Mouse (Mus musculus): ENCODE data around the gene Gm49383. TPM values are rescaled to one million over a fixed set of nuclear protein-coding genes. Genes with fewer than 3 reads are reported as not detected.

Gene Gm49383
- polyA plus RNA-seq, 1 experiment from 2014 or later, result 44.2 TPM

GRCm38 (mm10) chr12:69214393-69214792 is 17.5 kb upstream of the Gm49383 start:
- H3K4me3 ChIP-seq, result no peak overlapping the region
- no peaks in the 10 kb centered on the region for H3K27me3 ChIP-seq (ENCODE audit: insufficient read depth, poor library complexity, severe bottlenecking)
- no peak for DNase-seq (ENCODE audit: low spot score)
- 95% methylated on average over 7 of the region's 7 CpGs for WGBS
- no peak overlapping the region for H3K27ac ChIP-seq
- peaks cover 100% of the 10 kb centered on the region for H3K36me3 ChIP-seq
- H3K4me1 ChIP-seq (replicated peaks), result no peaks in the 10 kb centered on the region
- no peaks in the 10 kb centered on the region for H3K9me3 ChIP-seq

GRCm38 (mm10) chr12:69213186-69213777 is 16.4 kb upstream of the Gm49383 start:
- DNase-seq (ENCODE audit: low spot score), result no peak
- H3K27ac ChIP-seq, result no peak overlapping the region
- H3K4me1 ChIP-seq (replicated peaks), result no peaks in the 10 kb centered on the region
- no peak overlapping the region for H3K4me3 ChIP-seq
- H3K27me3 ChIP-seq (ENCODE audit: insufficient read depth, poor library complexity, severe bottlenecking), result no peaks in the 10 kb centered on the region
- peaks cover 100% of the 10 kb centered on the region for H3K36me3 ChIP-seq
- no peaks in the 10 kb centered on the region for H3K9me3 ChIP-seq
- WGBS, result 94% methylated on average over 13 of the region's 13 CpGs

GRCm38 (mm10) chr12:69211057-69211456 is 14.2 kb upstream of the Gm49383 start:
- H3K9me3 ChIP-seq, result no peaks in the 10 kb centered on the region
- H3K27me3 ChIP-seq (ENCODE audit: insufficient read depth, poor library complexity, severe bottlenecking), result no peaks in the 10 kb centered on the region
- WGBS, result 89% methylated on average over 5 of the region's 5 CpGs
- H3K36me3 ChIP-seq, result peaks cover 100% of the 10 kb centered on the region
- H3K4me1 ChIP-seq (replicated peaks), result no peaks in the 10 kb centered on the region
- DNase-seq (ENCODE audit: low spot score), result no peak
- no peak overlapping the region for H3K27ac ChIP-seq
- no peak overlapping the region for H3K4me3 ChIP-seq

- H3K9me3 ChIP-seq, result no peaks in the 10 kb centered on the region
- DNase-seq (ENCODE audit: low spot score), result no peak
- H3K4me3 ChIP-seq, result no peak overlapping the region
- H3K27me3 ChIP-seq (ENCODE audit: insufficient read depth, poor library complexity, severe bottlenecking), result no peaks in the 10 kb centered on the region
- peaks cover 95% of the 10 kb centered on the region for H3K36me3 ChIP-seq
- H3K4me1 ChIP-seq (replicated peaks), result no peaks in the 10 kb centered on the region
- H3K27ac ChIP-seq, result no peak overlapping the region
- WGBS, result 89% methylated on average over 18 of the region's 18 CpGs
These were observed 13.4 kb upstream of the Gm49383 start for GRCm38 (mm10) chr12:69210056-69210979.

GRCm38 (mm10) chr12:69208520-69208919 is 11.6 kb upstream of the Gm49383 start:
- no peak overlapping the region for H3K4me3 ChIP-seq
- WGBS, result 87% methylated on average over 2 of the region's 2 CpGs
- H3K36me3 ChIP-seq, result peaks cover 82% of the 10 kb centered on the region
- no peak for DNase-seq (ENCODE audit: low spot score)
- H3K9me3 ChIP-seq, result no peaks in the 10 kb centered on the region
- no peaks in the 10 kb centered on the region for H3K4me1 ChIP-seq (replicated peaks)
- no peaks in the 10 kb centered on the region for H3K27me3 ChIP-seq (ENCODE audit: insufficient read depth, poor library complexity, severe bottlenecking)
- H3K27ac ChIP-seq, result no peak overlapping the region

GRCm38 (mm10) chr12:69207926-69208325 is 11.0 kb upstream of the Gm49383 start:
- WGBS, result 94% methylated on average over 7 of the region's 7 CpGs
- no peak overlapping the region for H3K4me3 ChIP-seq
- peaks cover 82% of the 10 kb centered on the region for H3K36me3 ChIP-seq
- no peak for DNase-seq (ENCODE audit: low spot score)
- H3K27ac ChIP-seq, result no peak overlapping the region
- no peaks in the 10 kb centered on the region for H3K27me3 ChIP-seq (ENCODE audit: insufficient read depth, poor library complexity, severe bottlenecking)
- H3K9me3 ChIP-seq, result no peaks in the 10 kb centered on the region
- no peaks in the 10 kb centered on the region for H3K4me1 ChIP-seq (replicated peaks)

- Histone ChIP-seq H3K27ac (no peak overlapping the region), H3K4me1 (replicated peaks) (no peaks in the 10 kb centered on the region), H3K9me3 (no peaks in the 10 kb centered on the region), H3K36me3 (peaks cover 82% of the 10 kb centered on the region), H3K4me3 (no peak overlapping the region), H3K27me3 (ENCODE audit: insufficient read depth, poor library complexity, severe bottlenecking) (no peaks in the 10 kb centered on the region)
- no peak for DNase-seq (ENCODE audit: low spot score)
- WGBS, result 93% methylated on average over 8 of the region's 8 CpGs
These were observed 10.5 kb upstream of the Gm49383 start for GRCm38 (mm10) chr12:69207396-69207795.

- H3K27me3 ChIP-seq (ENCODE audit: insufficient read depth, poor library complexity, severe bottlenecking), result no peaks in the 10 kb centered on the region
- peaks cover under 1% of the 10 kb centered on the region; the same call in 1 of the 2 replicates for H3K4me1 ChIP-seq (replicated peaks)
- H3K36me3 ChIP-seq, result peaks cover 79% of the 10 kb centered on the region
- no peaks in the 10 kb centered on the region for H3K9me3 ChIP-seq
- no peak within 1 kb of the TSS for H3K27ac ChIP-seq
- no peak within 1 kb of the TSS for H3K4me3 ChIP-seq
- DNase-seq (ENCODE audit: low spot score), result peak; percentile 13
- WGBS, result 82% methylated on average over 16 of the region's 16 CpGs
These were observed 7.3 kb upstream of the Gm49383 start, which contains the start of gene Gm49384 for GRCm38 (mm10) chr12:69204052-69204833. TSS of gene Gm49384 (minus strand) at chr12:69204267.

- Histone ChIP-seq H3K27me3 (ENCODE audit: insufficient read depth, poor library complexity, severe bottlenecking) (no peaks in the 10 kb centered on the region), H3K4me1 (replicated peaks) (peaks cover 31% of the 10 kb centered on the region), H3K27ac (no peak overlapping the region), H3K36me3 (peaks cover 49% of the 10 kb centered on the region), H3K9me3 (no peaks in the 10 kb centered on the region), H3K4me3 (peak overlapping the region; percentile 92)
- DNase-seq (ENCODE audit: low spot score), result no peak
These were observed 2.1 kb upstream of the Gm49383 start for GRCm38 (mm10) chr12:69198985-69199384.

GRCm38 (mm10) chr12:69198164-69198535 is 1.2 kb upstream of the Gm49383 start, which contains the start of gene Dnaaf2:
TSS of gene Dnaaf2 (minus strand) at chr12:69198429.
- Histone ChIP-seq H3K9me3 (no peaks in the 10 kb centered on the region), H3K27ac (peak within 1 kb of the TSS; percentile 93), H3K4me3 (peak within 1 kb of the TSS; percentile 92), H3K4me1 (replicated peaks) (peaks cover 31% of the 10 kb centered on the region), H3K27me3 (ENCODE audit: insufficient read depth, poor library complexity, severe bottlenecking) (no peaks in the 10 kb centered on the region), H3K36me3 (peaks cover 42% of the 10 kb centered on the region)
- DNase-seq (ENCODE audit: low spot score), result peak; percentile 84
- WGBS, result under 1% methylated on average over 18 of the region's 18 CpGs

GRCm38 (mm10) chr12:69197378-69198163 is 667 bp upstream of the Gm49383 start:
- H3K9me3 ChIP-seq, result no peaks in the 10 kb centered on the region
- H3K27me3 ChIP-seq (ENCODE audit: insufficient read depth, poor library complexity, severe bottlenecking), result no peaks in the 10 kb centered on the region
- H3K36me3 ChIP-seq, result peaks cover 42% of the 10 kb centered on the region
- under 1% methylated on average over 94 of the region's 94 CpGs for whole genome bisulfite sequencing
- peak overlapping the region; percentile 92 for H3K4me3 ChIP-seq
- peak overlapping the region; percentile 93 for H3K27ac ChIP-seq
- peak; percentile 66 for DNase-seq (ENCODE audit: low spot score)
- peaks cover 31% of the 10 kb centered on the region for H3K4me1 ChIP-seq (replicated peaks)

GRCm38 (mm10) chr12:69192637-69193036 is 4.3 kb downstream of the Gm49383 start:
- Histone ChIP-seq H3K4me3 (no peak overlapping the region), H3K4me1 (replicated peaks) (peaks cover 15% of the 10 kb centered on the region), H3K27me3 (ENCODE audit: insufficient read depth, poor library complexity, severe bottlenecking) (no peaks in the 10 kb centered on the region), H3K27ac (no peak overlapping the region), H3K36me3 (peaks cover 52% of the 10 kb centered on the region), H3K9me3 (no peaks in the 10 kb centered on the region)
- no peak for DNase-seq (ENCODE audit: low spot score)
- WGBS, result 96% methylated on average over 2 of the region's 2 CpGs

All from hindbrain, embryonic 10.5 days (tissue).